Mouse (Mus musculus): Measurements from ENCODE around the gene Nkx6-2.

- no peak for TF ChIP-seq CTCF (IDR thresholded peaks at IDR 0.05; ENCODE audit: insufficient read depth, low read length)
- TF ChIP-seq POLR2A (IDR thresholded peaks at IDR 0.05; ENCODE audit: borderline replicate concordance, extremely low read depth, low read depth, low read length), result no peak
Measured at GRCm38 (mm10) chr7:139581801-139582571, 611 bp downstream of the Nkx6-2 start.
